Mouse (Mus musculus) MEL (cell line): ENCODE measurements around the gene Camk1d. TPM values are rescaled to one million over a fixed set of nuclear protein-coding genes. Genes with fewer than 3 reads are reported as not detected.

Experiments
- DNase-seq: peaks from one replicate; pipeline ENCODE4 v3.0.0; 2011; ENCODE audit warnings: low read depth, low spot score
- H3K27ac ChIP-seq: 2 replicates; pipeline ENCODE4 v1.5.1; 2012; ENCODE audit warnings: low read depth, mild to moderate bottlenecking, control low read depth, low read length, moderate library complexity; ENCODE audit not compliant: control insufficient read depth
- H3K27me3 ChIP-seq, 2 experiments: fragments of 150-350 bp in 1 of 2; sonication (generic) in 1 of 2; 2 replicates each; pipeline ENCODE4 v1.6.1; 2012; ENCODE audit warnings: low read length in 2 of 2, mild to moderate bottlenecking in 2 of 2, improper control_type of control experiment in 1 of 2, moderate library complexity in 1 of 2; ENCODE audit not compliant: insufficient read depth in 2 of 2, control insufficient read depth in 1 of 2
- H3K36me3 ChIP-seq, 2 experiments: 2 replicates each; pipeline ENCODE4 v1.6.1; 2012 to 2014; ENCODE audit warnings: low read length in 2 of 2, improper control_type of control experiment in 1 of 2, inconsistent platforms in 1 of 2, mild to moderate bottlenecking in 1 of 2; ENCODE audit not compliant: insufficient read depth in 2 of 2, control insufficient read depth in 1 of 2
- H3K4me1 ChIP-seq, 2 experiments: fragments of 150-350 bp in 1 of 2; sonication (generic) in 1 of 2; 2 replicates each; pipeline ENCODE4 v1.6.1; 2012; ENCODE audit warnings: low read length in 2 of 2, improper control_type of control experiment in 1 of 2, mild to moderate bottlenecking in 1 of 2; ENCODE audit not compliant: insufficient read depth in 2 of 2, control insufficient read depth in 1 of 2
- H3K4me3 ChIP-seq, 2 experiments: fragments of 150-350 bp in 1 of 2; sonication (generic) in 1 of 2; 2 replicates each; pipeline ENCODE4 v1.5.1; 2012; ENCODE audit warnings: low read depth in 2 of 2, low read length in 2 of 2, mild to moderate bottlenecking in 2 of 2, moderate library complexity in 2 of 2, control low read depth in 1 of 2, improper control_type of control experiment in 1 of 2; ENCODE audit not compliant: control insufficient read depth in 1 of 2, insufficient read depth in 1 of 2
- H3K79me2 ChIP-seq: 2 replicates; pipeline ENCODE4 v1.6.1; 2012; ENCODE audit warnings: mild to moderate bottlenecking, low read length, moderate library complexity; ENCODE audit not compliant: control insufficient read depth, poor library complexity, insufficient read depth
- H3K9ac ChIP-seq: 2 replicates; pipeline ENCODE4 v1.6.1; 2012; ENCODE audit warnings: low read depth, mild to moderate bottlenecking, control low read depth, low read length, moderate library complexity; ENCODE audit not compliant: control insufficient read depth, poor library complexity, severe bottlenecking
- H3K9me3 ChIP-seq: fragments of 150-350 bp; sonication (generic); replicated peaks from 2 replicates; pipeline ENCODE4 v1.6.1; 2012; ENCODE audit warnings: mild to moderate bottlenecking, low read length, improper control_type of control experiment, moderate library complexity; ENCODE audit not compliant: insufficient read depth
- BHLHE40 ChIP-seq: IDR thresholded peaks from 2 replicates; pipeline ENCODE4 v1.6.1; 2012; ENCODE audit warnings: low read depth, mild to moderate bottlenecking, inconsistent platforms, low read length, improper control_type of control experiment, borderline replicate concordance
- CHD2 ChIP-seq: IDR thresholded peaks from 2 replicates; pipeline ENCODE4 v1.6.1; 2011; ENCODE audit warnings: low read length, improper control_type of control experiment
- EP300 ChIP-seq, 2 experiments: IDR thresholded peaks; 2 replicates each; pipeline ENCODE4 v1.6.1; 2011; ENCODE audit warnings: improper control_type of control experiment in 2 of 2, low read length in 2 of 2, low read depth in 1 of 2, mild to moderate bottlenecking in 1 of 2
- GATA1 ChIP-seq: IDR thresholded peaks from 2 replicates; pipeline ENCODE4 v1.6.1; 2011; ENCODE audit warnings: low read depth, low read length, improper control_type of control experiment
- JUND ChIP-seq: IDR thresholded peaks from 2 replicates; pipeline ENCODE4 v1.6.1; 2011; ENCODE audit warnings: low read depth, mild to moderate bottlenecking, improper control_type of control experiment, low read length
- MXI1 ChIP-seq: IDR thresholded peaks from 2 replicates; pipeline ENCODE4 v1.6.1; 2011; ENCODE audit warnings: mild to moderate bottlenecking, low read depth, low read length, improper control_type of control experiment
- MYB ChIP-seq: IDR thresholded peaks from 2 replicates; pipeline ENCODE4 v1.6.1; 2011; ENCODE audit warnings: mild to moderate bottlenecking, low read depth, low read length, improper control_type of control experiment
- NELFE ChIP-seq: IDR thresholded peaks from 2 replicates; pipeline ENCODE4 v1.6.1; 2011; ENCODE audit warnings: low read depth, low read length, improper control_type of control experiment
- POLR2AphosphoS2 ChIP-seq: IDR thresholded peaks from 2 replicates; pipeline ENCODE4 v1.6.1; 2011; ENCODE audit warnings: low read length, improper control_type of control experiment
- RAD21 ChIP-seq: IDR thresholded peaks from 2 replicates; pipeline ENCODE4 v1.6.1; 2011; ENCODE audit warnings: mild to moderate bottlenecking, low read depth, low read length, improper control_type of control experiment
- SMC3 ChIP-seq: IDR thresholded peaks from 2 replicates; pipeline ENCODE4 v1.6.1; 2011; ENCODE audit warnings: low read depth, low read length, improper control_type of control experiment
- TCF12 ChIP-seq: IDR thresholded peaks from 2 replicates; pipeline ENCODE4 v1.6.1; 2014; ENCODE audit warnings: low read depth, mild to moderate bottlenecking, inconsistent platforms, low read length, improper control_type of control experiment, moderate library complexity
- UBTF ChIP-seq: IDR thresholded peaks from 2 replicates; pipeline ENCODE4 v1.6.1; 2012; ENCODE audit warnings: low read depth, mild to moderate bottlenecking, inconsistent platforms, low read length, improper control_type of control experiment, moderate library complexity, borderline replicate concordance; ENCODE audit not compliant: insufficient read depth
- ZC3H11A ChIP-seq: IDR thresholded peaks from 2 replicates; pipeline ENCODE4 v1.6.1; 2012; ENCODE audit warnings: low read depth, mild to moderate bottlenecking, inconsistent platforms, low read length, improper control_type of control experiment
- ZKSCAN1 ChIP-seq: IDR thresholded peaks from 2 replicates; pipeline ENCODE4 v1.6.1; 2012; ENCODE audit warnings: low read depth, mild to moderate bottlenecking, inconsistent platforms, low read length, improper control_type of control experiment, moderate library complexity
- polyA plus RNA-seq, 2 experiments: library from polyadenylated mRNA; stranded (reverse) in 1 of 2; unstranded in 1 of 2; fragments of >175 nt in 1 of 2; fragments of >200 nt in 1 of 2; gene quantifications; 2 replicates each; pipeline versions ENCODE4 v1.2.1 to v1.2.4; 2012; ENCODE audit warnings: low replicate concordance in 2 of 2, low read depth in 1 of 2; ENCODE audit not compliant: insufficient read length in 2 of 2, insufficient read depth in 1 of 2, missing spikeins in 1 of 2
- total RNA-seq: library from RNA; depleted of rRNA; stranded (reverse); fragments of 300-350 nt; gene quantifications from 2 replicates; pipeline ENCODE4 v1.2.3, GENCODE M21; 2012

Camk1d gene
- total and polyA plus RNA-seq, 3 experiments: 2.9 to 4.4 TPM; not detected in 1

- TF ChIP-seq MXI1: no peak
- no peak for TF ChIP-seq RAD21
- TF ChIP-seq GATA1: no peak
- TF ChIP-seq EP300 (IDR thresholded peaks at IDR 0.05; ENCODE audit: low read depth in 1 of 2, low read length in 2 of 2): no peak
- no peak for TF ChIP-seq MYB
- TF ChIP-seq TCF12: no peak
- Histone ChIP-seq H3K9me3 (no peaks in the 10 kb centered on the region), H3K27ac (no peak overlapping the region), H3K4me1 (peaks cover 34 to 65% of the 10 kb centered on the region in 2 experiments), H3K4me3 (no peak overlapping the region), H3K27me3 (no peaks in the 10 kb centered on the region), H3K9ac (no peak overlapping the region), H3K79me2 (no peaks in the 10 kb centered on the region; the same call in 1 of the 2 replicates), H3K36me3 (peaks cover 0 to 54% of the 10 kb centered on the region in 2 experiments; a peak in 2 of 4 replicates)
- DNase-seq: peak; percentile 50
These were observed 103.8 kb downstream of the Camk1d start for GRCm38 (mm10) chr2:5610521-5610920.

GRCm38 (mm10) chr2:5607920-5608841 lies 106.1 kb downstream of the Camk1d start:
- DNase-seq: no peak
- Histone ChIP-seq H3K9me3 (no peaks in the 10 kb centered on the region), H3K4me3 (no peak overlapping the region), H3K4me1 (peaks cover 20 to 48% of the 10 kb centered on the region in 2 experiments), H3K9ac (no peak overlapping the region), H3K36me3 (peaks cover 0 to 39% of the 10 kb centered on the region in 2 experiments; a peak in 2 of 4 replicates), H3K27ac (no peak overlapping the region), H3K27me3 (no peaks in the 10 kb centered on the region), H3K79me2 (no peaks in the 10 kb centered on the region; the same call in 1 of the 2 replicates)
- TF ChIP-seq UBTF (no peak), GATA1 (no peak), ZC3H11A (no peak), SMC3 (no peak), ZKSCAN1 (no peak), BHLHE40 (no peak), POLR2AphosphoS2 (no peak), JUND (no peak), CHD2 (no peak), NELFE (no peak)
